Mouse (Mus musculus) activated CD4-positive, CD25-positive, alpha-beta regulatory T cell, adult 4 months (primary cell): ENCODE measurements around the gene Phlpp2. TPM values are rescaled to one million over a fixed set of nuclear protein-coding genes. Genes with fewer than 3 reads are reported as not detected.
A peak's percentile ranks its signal among the peaks of the same experiment; 100 is the strongest.
"Not testable (repeated sequence)": the region's sequence is repeated elsewhere in the genome, so short reads cannot be mapped to it uniquely, and the experiment has no call there.

Experiments
- ATAC-seq: one replicate; pipeline ENCODE4 v1.8.0; 2017
- polyA plus RNA-seq, 2 experiments: library from polyadenylated mRNA; unstranded; fragments of 100-300 nt; shearing (Covaris generic); gene quantifications; one replicate each; pipeline ENCODE4 v1.2.1; 2017

Phlpp2 gene
- polyA plus RNA-seq = 1 to 10 TPM; 1.0 to 1.3 TPM

- ATAC-seq = peak; percentile 89
Observed at GRCm38 (mm10) chr8:109868003-109868679, at the start of gene Phlpp2. Gene Phlpp2 (plus strand): TSS chr8:109868542.

DNA sequence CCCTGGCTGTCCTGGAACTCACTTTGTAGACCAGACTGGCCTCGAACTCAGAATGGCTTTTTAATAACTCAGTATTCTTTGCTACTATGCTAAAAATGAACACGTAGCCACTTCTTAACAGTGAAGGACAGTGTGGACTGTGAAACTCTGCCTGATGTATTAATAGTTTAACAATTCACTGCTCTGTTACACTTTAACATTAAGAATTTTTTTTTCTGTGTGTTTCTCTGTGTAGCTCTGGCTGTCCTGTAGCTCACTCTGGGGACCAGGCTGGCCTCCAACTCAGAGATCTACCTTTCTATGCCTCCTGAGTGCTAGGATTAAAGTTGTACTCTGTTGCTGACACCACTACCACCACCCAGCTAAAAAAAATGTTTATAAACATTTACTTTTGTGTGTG is 44.8 kb upstream of the Phlpp2 start:
- no peak for ATAC-seq

- ATAC-seq = no peak
Observed at GRCm38 (mm10) chr8:109839822-109840221, 28.5 kb upstream of the Phlpp2 start.

- ATAC-seq = no peak
Observed at GRCm38 (mm10) chr8:109842468-109842867, 25.9 kb upstream of the Phlpp2 start.

GRCm38 (mm10) chr8:109847866-109848265 is 20.5 kb upstream of the Phlpp2 start:
- ATAC-seq = no peak

DNA sequence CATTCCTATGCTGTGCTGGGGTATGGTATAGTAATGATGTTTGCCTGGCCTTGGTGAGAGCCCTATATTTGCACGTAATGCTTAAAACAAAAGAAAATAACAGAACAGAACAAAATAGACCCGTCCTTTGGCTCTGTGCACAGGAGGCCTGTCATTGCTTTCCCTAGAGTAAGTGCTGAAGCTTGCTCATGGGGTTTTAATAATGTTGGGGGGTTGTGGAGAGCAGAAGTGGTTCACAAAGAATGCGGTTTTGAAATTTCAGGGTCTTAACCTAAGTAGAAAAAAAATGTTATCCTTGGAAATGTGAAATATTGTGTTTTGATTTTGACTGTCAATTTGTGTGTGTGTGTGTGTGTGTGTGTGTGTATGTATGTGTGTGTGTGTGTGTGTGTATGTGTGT is 19.4 kb upstream of the Phlpp2 start:
- no peak for ATAC-seq

DNA sequence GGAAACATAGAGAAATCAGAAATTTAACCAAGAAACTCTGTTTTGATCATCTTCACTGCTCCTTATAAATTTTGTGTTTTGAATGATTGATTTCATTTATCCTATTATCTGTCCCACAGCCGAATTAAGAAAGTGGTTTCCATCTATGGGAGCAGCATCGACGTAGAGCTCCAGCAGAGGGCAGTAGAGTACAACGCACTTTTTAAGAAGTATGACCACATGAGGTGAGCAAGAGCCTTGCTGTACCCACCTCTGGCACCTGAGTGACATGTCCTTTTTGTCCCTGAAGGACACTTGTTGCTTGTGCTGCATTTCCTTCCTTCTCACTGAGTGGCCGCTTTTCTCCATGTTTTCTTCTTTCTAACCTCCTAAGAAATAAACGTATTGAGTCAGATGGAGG is 14.9 kb upstream of the Phlpp2 start:
- peak; percentile 92 for ATAC-seq

GRCm38 (mm10) chr8:109854522-109854921 is 13.8 kb upstream of the Phlpp2 start:
- ATAC-seq = no peak

- ATAC-seq = no peak
Observed at GRCm38 (mm10) chr8:109855451-109855850, 12.9 kb upstream of the Phlpp2 start.

DNA sequence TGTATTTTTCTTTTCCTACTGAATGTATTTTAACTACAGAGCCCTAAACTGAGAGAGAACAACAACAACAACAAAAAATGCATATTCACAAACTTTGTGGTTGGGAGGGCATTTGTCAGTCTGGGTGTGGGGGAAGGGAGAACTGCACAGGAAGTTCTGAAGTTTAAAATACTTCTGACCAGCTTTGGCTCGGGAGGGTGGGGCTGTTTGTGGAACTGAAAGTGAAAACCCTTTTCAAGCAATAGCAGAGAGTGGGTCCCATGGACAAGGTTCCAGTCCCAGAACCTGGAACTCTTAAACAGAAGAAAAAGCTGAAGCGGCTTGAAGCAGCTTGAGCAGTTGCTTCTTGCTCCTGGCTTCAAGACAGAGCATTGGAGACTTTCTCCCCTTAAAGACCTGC is 4.9 kb upstream of the Phlpp2 start:
- peak; percentile 55 for ATAC-seq

GRCm38 (mm10) chr8:109864798-109865197 is 3.5 kb upstream of the Phlpp2 start:
- ATAC-seq = no peak

- no peak for ATAC-seq
Observed at GRCm38 (mm10) chr8:109865536-109865935, 2.8 kb upstream of the Phlpp2 start.

DNA sequence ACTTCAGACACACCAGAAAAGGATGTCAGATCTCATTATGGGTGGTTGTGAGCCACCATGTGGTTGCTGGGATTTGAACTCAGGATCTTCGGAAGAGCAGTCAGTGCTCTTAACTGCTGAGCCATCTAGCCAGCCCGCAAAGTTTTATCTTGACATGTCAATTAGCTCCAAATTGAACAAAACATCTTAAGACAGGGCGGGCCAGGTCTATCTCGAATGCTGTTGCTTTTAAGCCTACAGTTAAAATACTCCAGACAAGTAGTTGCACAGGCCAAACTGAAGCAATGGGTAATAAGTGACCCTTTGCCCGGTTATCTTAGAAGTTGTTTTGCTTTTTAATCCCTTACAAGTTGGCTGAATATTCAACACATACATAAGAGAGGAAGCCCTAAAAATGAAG is 1.7 kb upstream of the Phlpp2 start:
- ATAC-seq = no peak

DNA sequence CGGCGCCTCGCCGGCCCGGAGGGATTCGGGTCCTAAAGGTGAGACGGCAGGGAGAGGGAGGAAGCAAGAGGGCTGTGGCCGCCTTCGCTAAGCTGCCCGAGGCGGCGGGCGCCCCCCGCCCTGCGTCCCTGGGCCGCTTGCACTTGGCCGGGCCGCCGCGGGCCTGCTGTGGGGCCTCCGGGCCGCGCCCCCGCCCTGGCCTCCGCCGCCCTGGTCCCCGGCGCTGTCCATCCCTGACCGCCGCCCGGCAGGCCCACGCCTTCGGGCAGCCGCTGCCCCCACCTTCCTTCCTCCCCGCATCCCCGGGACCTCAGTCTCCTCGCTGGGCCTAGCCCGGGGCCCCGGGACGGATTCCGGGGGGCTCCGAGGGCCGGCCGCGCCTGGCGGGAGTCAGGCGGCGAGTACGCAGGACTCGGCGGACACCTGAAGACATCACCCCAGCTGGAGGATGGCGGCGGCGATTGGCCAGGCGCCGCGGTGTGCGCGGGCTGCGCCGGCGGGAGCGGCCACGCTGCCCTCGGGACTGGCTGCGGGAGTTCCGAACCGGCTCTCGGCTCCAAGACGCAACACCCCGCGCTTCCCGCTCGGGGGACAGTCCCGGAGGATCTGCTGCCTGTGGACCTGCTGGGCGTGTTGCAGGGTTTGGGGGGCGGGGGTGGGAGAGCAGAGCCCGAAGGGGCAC is 479 bp downstream of the Phlpp2 start:
- peak; percentile 11 for ATAC-seq

GRCm38 (mm10) chr8:109871056-109871455 is 2.7 kb downstream of the Phlpp2 start:
- ATAC-seq = no peak

DNA sequence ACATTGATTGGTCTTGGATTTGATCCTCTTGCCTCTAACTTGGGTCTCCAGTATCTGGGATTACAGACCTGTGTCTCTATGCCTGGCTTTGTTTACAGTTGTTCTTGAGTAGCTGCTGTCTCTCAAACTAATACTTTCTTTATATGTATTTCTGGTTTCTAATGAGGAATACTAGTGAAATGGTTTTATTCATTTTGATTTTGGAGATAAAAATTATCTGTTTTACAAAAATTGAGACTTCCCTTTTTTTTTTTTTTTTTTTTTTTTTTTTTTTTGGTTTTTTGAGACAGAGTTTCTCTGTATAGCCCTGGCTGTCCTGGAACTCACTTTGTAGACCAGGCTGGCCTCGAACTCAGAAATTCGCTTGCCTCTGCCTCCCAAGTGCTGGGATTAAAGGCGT is 5.5 kb downstream of the Phlpp2 start:
- ATAC-seq = not testable (repeated sequence)

GRCm38 (mm10) chr8:109880012-109880662 is 11.8 kb downstream of the Phlpp2 start:
- no peak for ATAC-seq

DNA sequence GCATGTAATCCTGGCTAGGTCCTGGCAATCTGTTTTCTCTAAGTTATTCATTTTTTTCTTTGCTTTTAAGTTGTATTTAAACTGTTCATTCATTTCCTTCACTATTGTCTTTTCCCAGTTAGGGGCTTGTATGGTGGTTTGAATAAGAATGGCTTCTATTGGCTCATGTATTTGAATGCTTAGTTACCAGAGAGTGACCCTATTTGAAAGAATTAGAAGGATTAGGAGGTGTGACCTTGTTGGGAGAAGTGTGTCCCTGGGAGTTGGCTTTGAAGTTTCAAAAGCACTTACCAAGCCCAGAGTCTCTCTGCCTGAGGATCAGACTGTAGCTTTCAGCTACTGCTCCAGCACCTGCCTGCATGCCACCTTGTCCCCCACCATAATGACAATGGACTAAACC is 17.0 kb downstream of the Phlpp2 start:
- ATAC-seq = no peak

DNA sequence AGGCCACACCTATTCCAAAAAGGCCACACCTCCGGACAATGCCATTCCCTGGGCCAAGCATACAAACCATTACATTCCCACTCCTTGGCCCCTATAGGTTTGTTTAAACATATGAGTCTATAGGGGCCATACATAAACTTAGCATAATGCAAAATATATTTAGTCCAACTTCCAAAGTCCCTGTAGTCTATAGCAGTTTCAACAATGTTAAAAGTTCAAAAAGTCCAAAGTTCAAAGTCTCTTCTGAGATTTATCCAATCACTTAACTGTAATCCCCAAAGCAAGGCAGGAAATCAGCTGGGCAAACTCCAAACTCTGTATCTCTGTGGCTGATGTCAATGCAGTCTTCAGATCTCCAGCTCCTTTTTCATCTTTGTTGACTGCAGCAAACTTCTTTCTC is 20.9 kb downstream of the Phlpp2 start:
- ATAC-seq = no peak

DNA sequence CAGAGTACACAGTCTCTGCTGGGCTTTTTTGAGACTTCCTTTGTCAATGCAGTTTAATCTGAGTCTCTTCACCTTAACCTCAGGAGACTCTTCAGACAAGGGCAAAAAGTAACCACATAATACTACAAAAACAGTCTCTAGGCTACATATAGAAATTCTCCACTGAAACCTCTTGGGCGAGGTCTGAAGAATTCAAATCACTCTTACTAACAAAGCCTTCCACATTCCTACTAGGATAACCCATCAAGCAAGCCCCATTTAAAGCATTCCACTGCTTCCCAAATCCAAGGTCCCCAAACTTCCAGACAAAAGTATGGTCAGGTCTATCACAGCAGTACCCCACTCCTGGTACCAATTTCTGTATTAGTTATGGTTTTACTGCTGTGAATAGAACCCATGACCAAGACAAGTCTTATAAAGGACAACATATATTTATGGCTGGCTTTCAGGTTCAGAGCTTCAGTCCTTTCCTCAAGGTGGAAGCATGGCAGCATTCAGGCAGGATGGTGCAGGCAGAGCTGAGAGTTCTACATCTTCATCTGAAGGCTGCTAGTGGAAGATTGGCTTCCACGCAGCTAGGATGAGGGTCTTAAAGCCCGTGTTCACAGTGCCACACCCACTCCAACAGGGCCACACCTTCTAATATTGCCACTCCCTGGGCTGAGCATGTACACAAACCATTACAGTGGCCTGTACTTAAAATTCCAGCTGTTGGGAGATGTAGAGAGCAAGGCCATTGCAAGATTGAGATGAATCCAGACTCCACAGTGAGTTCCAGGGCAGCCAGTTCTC is 22.6 kb downstream of the Phlpp2 start:
- no peak for ATAC-seq

GRCm38 (mm10) chr8:109894636-109895035 is 26.3 kb downstream of the Phlpp2 start:
- no peak for ATAC-seq

GRCm38 (mm10) chr8:109895355-109895754 is 27.0 kb downstream of the Phlpp2 start:
- ATAC-seq = no peak

GRCm38 (mm10) chr8:109902379-109902778 is 34.0 kb downstream of the Phlpp2 start:
- ATAC-seq = no peak
